Mouse (Mus musculus) limb, embryonic 10.5 days (tissue): ENCODE data around the gene Naa35. TPM values are rescaled to one million over a fixed set of nuclear protein-coding genes. Genes with fewer than 3 reads are reported as not detected.

Source experiments
- DNase-seq: peaks from one replicate; pipeline ENCODE4 v3.0.0-alpha.2; 2017; ENCODE audit warnings: low spot score
- H3K27ac ChIP-seq: fragments of 300-500 bp; sonication (generic); 2 replicates; pipeline ENCODE4 v1.5.1; 2016; ENCODE audit warnings: mild to moderate bottlenecking
- H3K27me3 ChIP-seq: fragments of 300-500 bp; sonication (generic); 2 replicates; pipeline ENCODE4 v1.6.1; 2016; ENCODE audit warnings: low read depth, mild to moderate bottlenecking; ENCODE audit not compliant: poor library complexity, severe bottlenecking
- H3K36me3 ChIP-seq: fragments of 300-500 bp; sonication (generic); 2 replicates; pipeline ENCODE4 v1.6.1; 2016; ENCODE audit warnings: mild to moderate bottlenecking, moderate library complexity
- H3K4me1 ChIP-seq: fragments of 300-500 bp; sonication (generic); 2 replicates; pipeline ENCODE4 v1.6.1; 2016
- H3K4me3 ChIP-seq: fragments of 300-500 bp; sonication (generic); 2 replicates; pipeline ENCODE4 v1.5.1; 2016; ENCODE audit warnings: mild to moderate bottlenecking, moderate library complexity
- H3K9me3 ChIP-seq: fragments of 300-500 bp; sonication (generic); replicated peaks from 2 replicates; pipeline ENCODE4 v1.6.1; 2016; ENCODE audit warnings: mild to moderate bottlenecking
- WGBS: fragments of 180-500 bp; shearing (Covaris S2); methylation state at CpG from one replicate; pipeline ENCODE4 v1.1.7; 2016; 5-methylcytosine and 5-hydroxymethylcytosine counted together
- polyA plus RNA-seq: library from polyadenylated mRNA; unstranded; fragments of >200 nt; fragmentation: Nextera tagmentation; extraction: Ambion mirVana; gene quantifications from 2 replicates; pipeline ENCODE4 v1.2.1, GENCODE M21; 2016

Gene Naa35
- polyA plus RNA-seq, 1 experiment from 2014 or later, result 116 TPM

GRCm38 (mm10) chr13:59649781-59650180 lies 64.7 kb downstream of the Naa35 start:
- 68% methylated on average over 5 of the region's 5 CpGs for WGBS
- Histone ChIP-seq H3K27ac (no peak overlapping the region), H3K36me3 (peaks cover 92% of the 10 kb centered on the region), H3K4me3 (no peak overlapping the region), H3K4me1 (peaks cover 29% of the 10 kb centered on the region), H3K9me3 (no peaks in the 10 kb centered on the region), H3K27me3 (no peaks in the 10 kb centered on the region)
- no peak for DNase-seq

DNA sequence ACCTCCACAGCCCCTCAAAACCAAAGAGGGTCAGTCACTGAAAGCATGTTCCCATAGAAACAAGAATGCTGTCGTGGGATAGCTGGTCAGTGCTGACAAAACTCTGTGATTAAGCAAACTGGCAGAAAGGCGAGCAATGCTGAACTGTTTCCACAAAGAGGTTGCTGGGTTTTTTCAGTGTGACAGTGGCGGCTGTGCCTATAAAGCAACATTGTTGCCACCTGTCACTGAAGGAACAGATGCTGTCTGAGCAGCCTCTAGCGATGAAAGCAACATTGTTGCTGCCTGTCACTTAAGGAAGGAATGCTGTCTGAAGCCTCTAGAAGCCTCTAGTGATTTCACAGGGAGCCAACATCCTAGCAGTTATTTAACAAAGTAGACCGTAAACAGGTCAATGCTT lies 67.6 kb downstream of the Naa35 start:
- WGBS, result 84% methylated on average over 5 of the region's 5 CpGs
- no peak for DNase-seq
- H3K27me3 ChIP-seq, result no peaks in the 10 kb centered on the region
- no peak overlapping the region for H3K27ac ChIP-seq
- H3K4me1 ChIP-seq, result peaks cover 38% of the 10 kb centered on the region
- H3K36me3 ChIP-seq, result peaks cover 91% of the 10 kb centered on the region
- H3K9me3 ChIP-seq, result no peaks in the 10 kb centered on the region
- H3K4me3 ChIP-seq, result no peak overlapping the region

DNA sequence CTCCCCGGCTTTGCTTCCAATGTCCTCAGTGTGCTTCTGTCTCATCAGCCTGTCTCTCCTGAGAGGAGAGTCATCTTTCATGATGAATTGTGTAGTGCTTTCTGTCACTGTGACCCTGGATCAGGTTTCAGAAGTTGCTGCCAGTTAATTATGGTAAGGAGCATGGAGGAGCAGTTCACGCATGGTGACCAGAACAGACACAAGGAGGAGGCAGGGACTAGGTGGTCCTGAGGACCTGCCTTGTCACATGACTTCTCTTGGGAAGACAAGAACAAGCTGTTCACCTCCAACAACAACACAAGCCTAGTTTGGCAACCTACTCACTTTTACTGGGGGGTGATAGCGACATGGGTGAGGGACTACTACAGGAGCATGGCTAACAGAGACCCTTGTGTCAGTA lies 68.1 kb downstream of the Naa35 start:
- Histone ChIP-seq H3K27ac (no peak overlapping the region), H3K27me3 (no peaks in the 10 kb centered on the region), H3K4me3 (no peak overlapping the region), H3K9me3 (no peaks in the 10 kb centered on the region), H3K36me3 (peaks cover 91% of the 10 kb centered on the region), H3K4me1 (peaks cover 38% of the 10 kb centered on the region)
- DNase-seq, result no peak
- WGBS, result 72% methylated on average over 3 of the region's 3 CpGs

DNA sequence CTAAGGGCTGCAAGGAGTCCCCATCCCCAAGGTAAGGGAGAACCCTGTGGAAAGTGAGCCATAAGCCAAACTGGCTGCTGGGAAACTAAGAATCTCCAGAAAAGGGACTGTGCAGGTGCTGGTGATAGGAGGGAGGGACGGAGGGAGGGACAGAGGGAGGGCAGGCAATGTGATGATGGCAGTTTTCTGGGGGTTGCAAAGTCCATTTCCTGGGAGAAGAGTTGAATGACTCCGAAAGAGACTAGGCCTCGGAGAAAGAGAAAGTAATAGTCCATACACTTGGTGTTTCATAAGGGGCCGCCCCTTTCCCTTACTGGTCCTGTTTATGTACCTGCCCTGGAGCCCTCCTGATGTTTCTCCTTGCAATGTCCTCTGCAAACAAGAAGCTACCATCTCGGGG lies 69.4 kb downstream of the Naa35 start:
- Histone ChIP-seq H3K27me3 (no peaks in the 10 kb centered on the region), H3K9me3 (no peaks in the 10 kb centered on the region), H3K4me1 (peaks cover 38% of the 10 kb centered on the region), H3K27ac (no peak overlapping the region), H3K4me3 (no peak overlapping the region), H3K36me3 (peaks cover 91% of the 10 kb centered on the region)
- 95% methylated on average over 5 of the region's 5 CpGs for WGBS
- no peak for DNase-seq

DNA sequence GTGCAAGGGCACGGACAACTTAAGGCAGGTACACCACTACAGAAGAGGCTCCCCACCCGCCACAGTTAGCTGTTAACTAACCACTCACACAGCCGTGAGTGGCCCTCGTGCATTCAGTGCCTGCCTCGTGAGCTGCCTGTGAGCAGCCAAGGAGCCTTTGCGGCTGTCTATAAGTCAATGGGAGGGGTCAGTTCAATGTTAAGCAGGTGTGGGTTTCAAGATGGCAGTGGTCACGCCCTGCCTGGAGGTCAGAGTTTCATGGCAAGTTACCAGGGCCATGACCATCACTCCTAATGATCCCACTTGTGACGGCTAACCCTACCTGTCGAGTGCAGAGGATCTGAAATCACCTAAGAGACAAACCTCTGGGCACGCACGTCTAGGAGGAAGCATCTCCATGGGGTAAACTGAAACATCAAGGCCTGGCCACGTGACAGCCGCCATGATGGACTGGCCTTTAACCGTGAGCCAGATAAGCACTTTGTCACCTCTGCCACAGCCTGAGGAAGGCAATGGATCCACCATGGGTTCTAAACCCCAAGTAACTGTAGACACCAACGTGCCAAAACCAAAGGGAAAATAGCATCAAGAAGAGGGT lies 70.8 kb downstream of the Naa35 start:
- WGBS, result 93% methylated on average over 15 of the region's 15 CpGs
- peaks cover 91% of the 10 kb centered on the region for H3K36me3 ChIP-seq
- no peak overlapping the region for H3K4me3 ChIP-seq
- peaks cover 30% of the 10 kb centered on the region for H3K4me1 ChIP-seq
- H3K9me3 ChIP-seq, result no peaks in the 10 kb centered on the region
- no peak for DNase-seq
- H3K27me3 ChIP-seq, result no peaks in the 10 kb centered on the region
- no peak overlapping the region for H3K27ac ChIP-seq

GRCm38 (mm10) chr13:59656316-59656832 lies 71.3 kb downstream of the Naa35 start:
- Histone ChIP-seq H3K4me1 (peaks cover 26% of the 10 kb centered on the region), H3K27me3 (no peaks in the 10 kb centered on the region), H3K9me3 (no peaks in the 10 kb centered on the region), H3K4me3 (no peak overlapping the region), H3K36me3 (peaks cover 91% of the 10 kb centered on the region), H3K27ac (peak overlapping the region; percentile 68)
- WGBS, result 80% methylated on average over 10 of the region's 10 CpGs
- no peak for DNase-seq

GRCm38 (mm10) chr13:59656975-59657388 lies 71.9 kb downstream of the Naa35 start:
- Histone ChIP-seq H3K4me3 (no peak overlapping the region), H3K4me1 (peaks cover 24% of the 10 kb centered on the region), H3K27me3 (no peaks in the 10 kb centered on the region), H3K36me3 (peaks cover 96% of the 10 kb centered on the region), H3K9me3 (no peaks in the 10 kb centered on the region), H3K27ac (peak overlapping the region; percentile 68)
- WGBS, result 80% methylated on average over 4 of the region's 4 CpGs
- no peak for DNase-seq

- Histone ChIP-seq H3K36me3 (peaks cover 96% of the 10 kb centered on the region), H3K4me1 (peaks cover 24% of the 10 kb centered on the region), H3K4me3 (no peak overlapping the region), H3K9me3 (no peaks in the 10 kb centered on the region), H3K27ac (no peak overlapping the region), H3K27me3 (no peaks in the 10 kb centered on the region)
- no peak for DNase-seq
- WGBS, result 79% methylated on average over 5 of the region's 5 CpGs
Observed at GRCm38 (mm10) chr13:59657781-59658180, 72.7 kb downstream of the Naa35 start.

GRCm38 (mm10) chr13:59660371-59660770 lies 75.3 kb downstream of the Naa35 start:
- Histone ChIP-seq H3K4me1 (peaks cover 8% of the 10 kb centered on the region), H3K9me3 (no peaks in the 10 kb centered on the region), H3K27me3 (no peaks in the 10 kb centered on the region), H3K27ac (no peak overlapping the region), H3K36me3 (peaks cover 100% of the 10 kb centered on the region), H3K4me3 (no peak overlapping the region)
- DNase-seq, result no peak
- WGBS, result 93% methylated on average over 3 of the region's 3 CpGs

GRCm38 (mm10) chr13:59661387-59661786 lies 76.3 kb downstream of the Naa35 start:
- H3K27ac ChIP-seq, result no peak overlapping the region
- peaks cover 7% of the 10 kb centered on the region for H3K4me1 ChIP-seq
- 96% methylated on average over 8 of the region's 8 CpGs for WGBS
- no peaks in the 10 kb centered on the region for H3K27me3 ChIP-seq
- peaks cover 100% of the 10 kb centered on the region for H3K36me3 ChIP-seq
- DNase-seq, result no peak
- no peak overlapping the region for H3K4me3 ChIP-seq
- no peaks in the 10 kb centered on the region for H3K9me3 ChIP-seq

GRCm38 (mm10) chr13:59661966-59662365 lies 76.9 kb downstream of the Naa35 start:
- Histone ChIP-seq H3K4me3 (no peak overlapping the region), H3K36me3 (peaks cover 100% of the 10 kb centered on the region), H3K9me3 (no peaks in the 10 kb centered on the region), H3K27me3 (no peaks in the 10 kb centered on the region), H3K27ac (no peak overlapping the region), H3K4me1 (peaks cover under 1% of the 10 kb centered on the region)
- WGBS, result 96% methylated on average over 12 of the region's 12 CpGs
- DNase-seq, result no peak

- Histone ChIP-seq H3K27me3 (no peaks in the 10 kb centered on the region), H3K27ac (no peak overlapping the region), H3K36me3 (peaks cover 84% of the 10 kb centered on the region), H3K9me3 (no peaks in the 10 kb centered on the region), H3K4me3 (no peak overlapping the region), H3K4me1 (peaks cover 8% of the 10 kb centered on the region)
- WGBS, result 90% methylated on average over 19 of the region's 19 CpGs
- no peak for DNase-seq
Observed at GRCm38 (mm10) chr13:59663939-59664712, 79.1 kb downstream of the Naa35 start.

GRCm38 (mm10) chr13:59667763-59668162 lies 82.7 kb downstream of the Naa35 start:
- peaks cover 13% of the 10 kb centered on the region for H3K4me1 ChIP-seq
- 93% methylated on average over 5 of the region's 5 CpGs for WGBS
- no peak overlapping the region for H3K4me3 ChIP-seq
- peaks cover 65% of the 10 kb centered on the region for H3K36me3 ChIP-seq
- H3K27me3 ChIP-seq, result no peaks in the 10 kb centered on the region
- DNase-seq, result no peak
- no peak overlapping the region for H3K27ac ChIP-seq
- H3K9me3 ChIP-seq, result no peaks in the 10 kb centered on the region
